Mouse (Mus musculus): Measurements from ENCODE around the gene Bcl9l. TPM values are rescaled to one million over a fixed set of nuclear protein-coding genes. Genes with fewer than 3 reads are reported as not detected.

Gene Bcl9l
- polyA plus RNA-seq, 1 experiment, result 19.2 TPM

GRCm38 (mm10) chr9:44477339-44478228 lies 5.0 kb upstream of the Bcl9l start:
- peak overlapping the region; percentile 68 for H3K4me3 ChIP-seq (ENCODE audit: insufficient read depth, low read depth, low read length)
- H3K27ac ChIP-seq (replicated peaks; ENCODE audit: low read depth, low read length), result no peak overlapping the region

GRCm38 (mm10) chr9:44478229-44478921 lies 4.2 kb upstream of the Bcl9l start:
- Histone ChIP-seq H3K4me3 (ENCODE audit: insufficient read depth, low read depth, low read length) (peak overlapping the region; percentile 68), H3K27ac (replicated peaks; ENCODE audit: low read depth, low read length) (peak overlapping the region; percentile 15), H3K4me1 (ENCODE audit: control insufficient read depth, insufficient read depth, insufficient read length, low read length) (no peaks in the 10 kb centered on the region)

More at GRCm38 (mm10) chr9:44477339-44478228, 5.0 kb upstream of the Bcl9l start:
- H3K4me1 ChIP-seq (ENCODE audit: control insufficient read depth, insufficient read depth, insufficient read length, low read length), result no peaks in the 10 kb centered on the region

- H3K4me3 ChIP-seq (ENCODE audit: insufficient read depth, low read depth, low read length), result peak overlapping the region; percentile 68
- H3K27ac ChIP-seq (replicated peaks; ENCODE audit: low read depth, low read length), result peak overlapping the region; percentile 84
- H3K4me1 ChIP-seq (ENCODE audit: control insufficient read depth, insufficient read depth, insufficient read length, low read length), result no peaks in the 10 kb centered on the region
These were observed 3.5 kb upstream of the Bcl9l start for GRCm38 (mm10) chr9:44478959-44479605.

- no peaks in the 10 kb centered on the region for H3K4me1 ChIP-seq (ENCODE audit: control insufficient read depth, insufficient read depth, insufficient read length, low read length)
- H3K27ac ChIP-seq (replicated peaks; ENCODE audit: low read depth, low read length), result peak overlapping the region; percentile 84
- peak overlapping the region; percentile 68 for H3K4me3 ChIP-seq (ENCODE audit: insufficient read depth, low read depth, low read length)
These were observed 2.8 kb upstream of the Bcl9l start for GRCm38 (mm10) chr9:44479628-44480428.

GRCm38 (mm10) chr9:44482112-44482511 lies 513 bp upstream of the Bcl9l start:
- H3K4me1 ChIP-seq (ENCODE audit: control insufficient read depth, insufficient read depth, insufficient read length, low read length), result peaks cover 12% of the 10 kb centered on the region; the same call in 1 of the 2 replicates
- H3K4me3 ChIP-seq (ENCODE audit: insufficient read depth, low read depth, low read length), result peak overlapping the region; percentile 97
- 0 out of 2 replicates have a peak overlapping the region, but pooled peaks have one; percentile 4 for H3K27ac ChIP-seq (replicated peaks; ENCODE audit: low read depth, low read length)

- peaks cover 14% of the 10 kb centered on the region; the same call in 1 of the 2 replicates for H3K4me1 ChIP-seq (ENCODE audit: control insufficient read depth, insufficient read depth, insufficient read length, low read length)
- peak overlapping the region; percentile 91 for H3K27ac ChIP-seq (replicated peaks; ENCODE audit: low read depth, low read length)
- H3K4me3 ChIP-seq (ENCODE audit: insufficient read depth, low read depth, low read length), result peak overlapping the region; percentile 97
These were observed 450 bp downstream of the Bcl9l start for GRCm38 (mm10) chr9:44483041-44483509.

GRCm38 (mm10) chr9:44483510-44484044 lies 952 bp downstream of the Bcl9l start:
- Histone ChIP-seq H3K4me1 (ENCODE audit: control insufficient read depth, insufficient read depth, insufficient read length, low read length) (peaks cover 16% of the 10 kb centered on the region; the same call in 1 of the 2 replicates), H3K27ac (replicated peaks; ENCODE audit: low read depth, low read length) (peak overlapping the region; percentile 91)

GRCm38 (mm10) chr9:44484311-44485104 lies 1.9 kb downstream of the Bcl9l start:
- H3K27ac ChIP-seq (replicated peaks; ENCODE audit: low read depth, low read length), result peak overlapping the region; percentile 91
- H3K4me1 ChIP-seq (ENCODE audit: control insufficient read depth, insufficient read depth, insufficient read length, low read length), result peaks cover 20% of the 10 kb centered on the region; the same call in 1 of the 2 replicates
- H3K4me3 ChIP-seq (ENCODE audit: insufficient read depth, low read depth, low read length), result peak overlapping the region; percentile 97

More at GRCm38 (mm10) chr9:44483510-44484044, 952 bp downstream of the Bcl9l start:
- H3K4me3 ChIP-seq (ENCODE audit: insufficient read depth, low read depth, low read length), result peak overlapping the region; percentile 97

GRCm38 (mm10) chr9:44485105-44485515 lies 2.5 kb downstream of the Bcl9l start:
- Histone ChIP-seq H3K27ac (replicated peaks; ENCODE audit: low read depth, low read length) (peak overlapping the region; percentile 91), H3K4me1 (ENCODE audit: control insufficient read depth, insufficient read depth, insufficient read length, low read length) (peaks cover 26% of the 10 kb centered on the region), H3K4me3 (ENCODE audit: insufficient read depth, low read depth, low read length) (peak overlapping the region; percentile 97)

GRCm38 (mm10) chr9:44485516-44486161 lies 3.0 kb downstream of the Bcl9l start:
- Histone ChIP-seq H3K4me1 (ENCODE audit: control insufficient read depth, insufficient read depth, insufficient read length, low read length) (peaks cover 31% of the 10 kb centered on the region), H3K4me3 (ENCODE audit: insufficient read depth, low read depth, low read length) (peak overlapping the region; percentile 97)

GRCm38 (mm10) chr9:44486335-44486734 lies 3.7 kb downstream of the Bcl9l start:
- H3K4me1 ChIP-seq (ENCODE audit: control insufficient read depth, insufficient read depth, insufficient read length, low read length), result peaks cover 34% of the 10 kb centered on the region
- H3K27ac ChIP-seq (replicated peaks; ENCODE audit: low read depth, low read length), result peak overlapping the region; percentile 96
- H3K4me3 ChIP-seq (ENCODE audit: insufficient read depth, low read depth, low read length), result peak overlapping the region; percentile 97

More at GRCm38 (mm10) chr9:44485516-44486161, 3.0 kb downstream of the Bcl9l start:
- peak overlapping the region; percentile 91 for H3K27ac ChIP-seq (replicated peaks; ENCODE audit: low read depth, low read length)

- Histone ChIP-seq H3K4me1 (ENCODE audit: control insufficient read depth, insufficient read depth, insufficient read length, low read length) (peaks cover 34% of the 10 kb centered on the region), H3K4me3 (ENCODE audit: insufficient read depth, low read depth, low read length) (peak overlapping the region; percentile 64), H3K27ac (replicated peaks; ENCODE audit: low read depth, low read length) (peak overlapping the region; percentile 96)
These were observed 4.3 kb downstream of the Bcl9l start for GRCm38 (mm10) chr9:44486741-44487421.

All from brown adipose tissue, adult 24 weeks (tissue).